Mouse (Mus musculus) embryo, embryonic 10 days (tissue): ENCODE results near the gene Trpm1.
A peak's percentile ranks its signal among the peaks of the same experiment; 100 is the strongest.
"Not testable (repeated sequence)": the region's sequence is repeated elsewhere in the genome, so short reads cannot be mapped to it uniquely, and the experiment has no call there.

ENCODE experiments used
- DNase-seq: peaks from one replicate; pipeline ENCODE4 v3.0.0-alpha.2; 2015; ENCODE audit warnings: low spot score

The Trpm1 gene

DNA sequence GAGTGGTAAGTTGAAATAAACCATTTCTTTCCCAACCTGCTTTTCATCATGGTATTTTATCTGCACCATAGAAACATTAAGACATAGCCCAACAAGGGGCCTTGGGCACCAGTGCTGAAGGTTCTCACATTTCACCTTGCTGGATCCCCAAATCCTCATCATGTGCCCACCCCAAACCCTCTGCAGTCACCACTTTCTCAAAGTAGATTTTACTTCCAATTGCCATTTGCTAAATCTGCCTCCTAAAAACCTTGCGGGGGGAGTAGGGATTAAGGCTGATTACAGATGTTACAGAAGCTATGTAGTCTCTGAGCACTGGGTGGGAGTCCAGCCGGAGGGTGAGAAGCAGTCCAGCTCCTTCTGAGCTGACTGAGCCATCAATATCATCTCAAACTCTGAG is at the start of gene Trpm1:
Gene Trpm1 (plus strand): TSS at position 301 of the 400 bp plus-strand sequence.
- no peak for DNase-seq

DNA sequence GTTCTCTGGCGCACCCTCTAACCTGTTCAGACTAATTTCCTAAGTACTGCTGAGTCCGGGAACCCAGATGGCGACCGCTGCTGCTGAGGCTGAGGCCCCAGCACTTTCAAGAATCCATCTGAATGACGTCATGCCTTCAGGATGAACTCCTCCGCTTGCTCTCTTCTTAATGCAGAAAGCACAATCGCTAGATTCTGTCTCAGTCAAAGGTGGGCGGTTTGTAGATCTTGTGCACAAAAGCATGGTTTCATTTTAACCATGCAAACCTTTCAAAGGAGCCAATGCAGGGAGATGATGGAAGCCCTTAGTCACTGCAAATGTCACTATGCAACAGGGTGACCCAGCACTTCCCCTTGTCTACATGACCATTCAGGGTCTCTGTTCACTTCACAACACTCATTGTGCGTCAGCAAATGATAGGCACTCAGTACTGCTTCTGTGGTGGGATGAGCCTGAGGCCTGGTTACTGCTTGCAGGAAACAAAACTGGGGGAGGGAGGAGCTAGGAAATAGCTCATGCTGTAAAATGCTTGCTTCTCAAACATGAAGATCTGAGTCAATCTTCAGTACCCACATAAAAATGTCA is 31.4 kb upstream of the Trpm1 start:
- no peak for DNase-seq

DNA sequence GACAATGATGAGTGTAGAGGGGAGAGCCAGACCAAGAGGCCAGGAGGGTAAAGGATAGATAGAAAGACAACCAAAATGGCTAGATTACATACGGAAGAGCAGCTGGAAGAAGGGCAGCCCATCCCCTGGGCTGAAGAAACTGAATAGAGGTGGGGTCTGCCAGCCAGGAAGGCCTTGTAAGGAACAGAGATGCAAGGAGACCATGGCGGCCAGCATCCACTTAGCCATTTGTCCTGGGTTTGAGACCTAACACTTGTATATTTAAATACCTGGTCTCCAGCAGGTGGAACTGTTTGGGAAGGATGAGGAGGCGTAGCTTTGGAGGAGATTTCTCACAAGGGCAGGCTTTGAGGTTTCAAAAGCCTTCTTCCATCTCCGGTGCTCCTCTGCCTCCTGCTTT is 29.9 kb upstream of the Trpm1 start:
- DNase-seq: no peak

DNA sequence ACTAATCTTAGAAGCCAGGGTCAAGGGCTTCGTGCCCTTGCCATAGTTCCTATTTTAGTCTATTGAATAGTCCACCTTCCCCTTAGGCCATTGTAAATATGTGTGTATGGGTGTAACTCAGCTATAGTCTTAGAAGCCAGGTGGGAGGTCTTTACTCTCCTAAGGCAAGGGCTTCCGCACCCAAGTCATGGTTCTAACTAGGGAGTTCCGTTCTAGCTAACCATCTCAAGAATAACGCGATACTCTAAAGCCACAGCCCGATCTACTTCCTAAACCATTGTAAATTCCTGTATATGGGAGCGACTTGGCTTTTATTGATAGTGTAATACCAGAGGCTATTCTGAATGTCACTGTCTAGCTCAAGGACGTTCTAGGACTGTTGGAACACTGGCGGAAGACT is 27.6 kb upstream of the Trpm1 start:
- DNase-seq: not testable (repeated sequence)

DNA sequence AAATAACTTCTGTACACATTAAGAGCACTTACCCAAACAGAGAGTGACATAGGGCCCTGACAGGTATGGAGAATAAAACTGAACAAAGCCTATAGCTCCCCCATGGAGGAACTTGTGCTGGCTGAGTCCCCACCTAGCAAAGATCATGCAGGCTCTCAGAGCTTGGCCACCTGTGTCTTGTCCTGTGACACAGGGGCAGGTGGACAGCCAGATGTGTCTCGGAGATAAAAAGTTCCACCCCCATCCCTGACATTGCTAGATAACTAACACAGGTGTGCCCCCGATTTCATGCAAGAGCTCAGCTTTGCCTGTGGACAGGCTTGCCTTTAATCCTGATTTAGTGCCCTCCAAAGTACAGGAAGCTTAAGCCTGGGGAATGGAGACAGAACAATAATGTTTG is 13.8 kb upstream of the Trpm1 start:
- no peak for DNase-seq

DNA sequence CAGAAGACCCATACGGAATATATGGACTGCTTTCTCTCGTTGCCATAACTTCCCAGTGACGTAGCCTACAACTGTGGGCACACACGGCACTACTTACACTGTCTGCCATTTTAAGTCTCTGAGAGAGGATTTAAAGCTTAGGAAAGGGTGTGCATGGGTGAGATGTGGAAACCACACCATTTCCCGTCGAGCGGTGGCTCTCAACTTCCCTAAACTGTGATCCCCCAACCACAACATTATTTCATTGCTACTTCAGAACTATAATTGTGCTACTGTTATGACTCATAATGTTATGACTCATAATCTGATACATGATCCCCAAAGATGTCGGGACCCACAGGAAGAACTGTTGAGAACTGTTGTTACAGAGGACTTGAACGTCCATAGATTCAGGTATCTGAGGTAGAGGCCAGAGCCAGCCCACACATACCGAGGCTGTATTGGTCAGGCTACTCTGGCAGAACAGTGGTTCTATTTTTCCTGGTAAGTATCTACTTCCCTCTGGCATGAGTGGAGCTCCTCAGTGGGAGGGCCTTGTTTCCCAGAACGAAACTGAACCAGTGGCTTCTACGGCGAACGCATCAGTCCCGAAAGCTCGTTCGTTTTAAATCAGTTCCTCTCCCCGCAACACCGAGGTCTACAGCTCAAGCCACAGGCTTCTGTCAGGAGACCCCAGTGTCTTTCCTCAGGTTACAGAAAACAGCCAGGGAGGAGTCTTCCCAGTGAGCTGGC is 12.2 kb upstream of the Trpm1 start:
- DNase-seq: no peak

DNA sequence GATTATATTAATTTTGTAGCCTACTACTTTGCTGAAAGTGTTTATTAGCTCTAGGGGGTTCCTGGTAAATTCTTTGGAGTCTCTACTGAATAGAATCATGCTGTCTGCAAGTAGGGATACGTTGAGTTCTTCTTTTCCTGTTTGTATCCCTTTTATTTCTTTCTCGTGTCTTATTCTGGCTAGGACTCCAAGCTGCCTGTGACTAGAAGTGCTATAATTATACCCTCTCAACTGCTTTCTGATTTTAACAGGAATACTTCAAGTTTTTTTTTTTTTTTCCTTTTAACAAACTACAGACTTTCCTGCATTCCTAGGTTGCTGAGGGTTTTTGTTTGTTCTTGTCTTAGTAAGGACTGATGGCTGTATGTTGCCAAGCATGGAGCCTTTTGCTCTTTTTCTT is 4.3 kb upstream of the Trpm1 start:
- DNase-seq: no peak

DNA sequence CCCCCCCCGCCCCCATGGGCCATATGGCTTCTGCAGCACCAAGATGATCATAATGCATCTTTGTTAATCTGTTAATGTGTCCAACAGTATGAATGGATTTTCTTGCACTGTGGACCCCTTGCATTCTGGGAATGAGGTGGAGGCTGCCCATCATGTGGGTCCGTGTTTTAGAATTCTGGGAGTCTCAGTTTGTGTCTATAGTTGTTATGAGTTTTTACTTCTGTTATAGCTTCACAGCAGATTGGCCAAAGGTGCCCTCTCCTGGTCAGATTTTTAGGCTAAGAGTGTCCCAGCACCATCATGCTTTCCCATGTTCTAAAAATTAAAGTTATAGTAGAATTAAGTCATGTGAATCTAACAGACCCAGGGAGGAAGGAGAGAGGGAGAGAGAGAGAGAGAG is 3.9 kb upstream of the Trpm1 start:
- no peak for DNase-seq

DNA sequence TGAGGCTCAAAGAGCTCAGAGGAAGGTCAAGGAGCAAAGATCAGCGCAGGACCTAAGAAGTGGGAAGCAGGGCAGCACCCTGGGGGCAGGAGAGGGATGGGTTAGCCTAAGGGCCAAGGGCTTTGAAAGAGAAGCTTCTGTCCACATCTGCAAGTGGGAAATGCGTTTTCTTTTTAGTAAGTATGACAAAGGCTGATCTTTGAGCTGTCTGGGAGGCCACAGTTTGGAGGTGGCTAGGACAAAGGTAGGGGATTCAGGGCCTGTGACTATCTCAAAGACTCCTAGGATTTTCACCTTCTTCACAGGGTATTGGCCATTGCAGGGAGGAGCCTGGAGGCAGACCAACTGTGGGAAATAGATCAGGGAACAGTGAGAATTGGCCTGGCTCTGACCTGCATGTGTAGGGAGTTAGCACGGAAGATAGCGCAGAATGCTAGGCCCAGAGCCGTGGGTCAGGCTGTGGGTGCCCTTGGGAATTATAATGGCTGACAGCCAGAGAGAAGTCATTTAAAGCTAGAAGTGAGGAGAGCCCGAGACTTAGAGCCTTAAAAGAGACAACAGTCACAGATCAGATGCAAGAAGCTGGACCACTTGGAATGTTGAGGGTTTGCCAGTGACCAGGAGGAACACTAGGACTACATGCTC is 3.1 kb upstream of the Trpm1 start:
- no peak for DNase-seq

DNA sequence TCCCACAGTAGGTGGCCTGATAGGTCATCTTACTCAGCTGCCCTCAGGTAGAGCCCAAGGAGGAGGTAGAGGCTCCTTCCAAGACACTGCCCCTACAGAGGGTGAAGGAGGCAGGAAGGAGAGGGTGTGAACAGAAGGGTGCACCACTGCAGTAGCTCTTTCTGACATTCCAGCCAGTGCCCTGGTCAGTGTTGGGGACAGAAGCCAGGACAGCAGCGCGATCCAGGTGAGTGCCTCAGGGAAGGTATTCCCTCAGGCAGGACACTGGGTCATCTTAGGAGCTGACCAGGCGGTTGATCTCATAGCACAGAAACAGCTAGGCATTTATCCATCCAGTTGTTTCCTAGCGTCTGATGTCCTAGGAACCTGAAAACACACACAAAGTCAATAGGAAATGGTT is 1.6 kb downstream of the Trpm1 start:
- no peak for DNase-seq

DNA sequence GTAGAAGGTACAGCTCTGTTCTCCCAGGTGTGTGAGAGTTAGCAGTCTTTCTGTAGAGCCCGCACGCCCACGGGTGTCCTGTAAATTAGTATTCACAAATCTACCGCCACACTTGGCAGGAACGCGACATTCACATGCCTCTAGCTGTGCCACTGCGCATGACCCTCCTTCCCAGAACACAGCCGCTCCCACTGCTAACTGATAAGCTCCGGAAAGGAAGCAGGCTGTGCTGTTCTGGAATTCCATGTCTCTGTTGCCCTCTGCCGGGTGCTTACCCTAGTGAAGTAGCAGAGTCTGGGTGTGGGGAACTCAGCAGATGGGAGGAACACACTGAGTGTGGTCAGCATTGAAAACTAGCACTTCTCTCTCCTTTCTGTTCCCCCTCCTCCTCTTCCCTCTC is 2.1 kb downstream of the Trpm1 start:
- peak; percentile 84 for DNase-seq

DNA sequence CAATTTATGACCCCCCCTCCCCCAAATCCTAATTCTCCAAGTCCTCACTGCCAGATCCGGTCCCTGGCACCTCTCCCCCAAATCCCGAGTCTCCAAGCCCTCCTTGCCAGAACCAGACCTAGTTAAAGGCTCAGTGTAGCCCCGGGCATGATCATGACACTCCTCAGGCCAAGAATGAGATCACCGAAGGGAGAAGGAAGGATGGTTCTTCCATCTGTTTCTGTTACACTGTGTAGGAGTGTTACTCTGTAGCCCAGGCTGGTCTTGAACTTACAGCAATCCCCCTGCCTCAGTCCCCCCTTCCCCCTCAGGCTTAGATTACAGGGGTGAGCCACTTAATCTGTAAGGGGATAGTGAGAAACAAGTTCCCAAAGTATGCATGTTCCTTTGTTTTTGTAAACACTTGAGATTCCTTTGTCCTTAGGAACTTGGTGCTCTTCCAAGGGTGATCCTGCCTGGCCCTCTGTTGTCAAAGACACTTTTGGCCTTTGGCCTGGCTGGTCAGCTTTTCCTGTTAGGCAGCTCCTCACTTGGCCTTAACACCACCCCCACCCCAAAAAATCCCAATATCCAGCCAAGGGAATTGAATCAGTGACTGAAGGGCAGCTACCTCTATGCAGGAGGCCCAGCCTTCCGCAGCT is 2.8 kb downstream of the Trpm1 start:
- no peak for DNase-seq

DNA sequence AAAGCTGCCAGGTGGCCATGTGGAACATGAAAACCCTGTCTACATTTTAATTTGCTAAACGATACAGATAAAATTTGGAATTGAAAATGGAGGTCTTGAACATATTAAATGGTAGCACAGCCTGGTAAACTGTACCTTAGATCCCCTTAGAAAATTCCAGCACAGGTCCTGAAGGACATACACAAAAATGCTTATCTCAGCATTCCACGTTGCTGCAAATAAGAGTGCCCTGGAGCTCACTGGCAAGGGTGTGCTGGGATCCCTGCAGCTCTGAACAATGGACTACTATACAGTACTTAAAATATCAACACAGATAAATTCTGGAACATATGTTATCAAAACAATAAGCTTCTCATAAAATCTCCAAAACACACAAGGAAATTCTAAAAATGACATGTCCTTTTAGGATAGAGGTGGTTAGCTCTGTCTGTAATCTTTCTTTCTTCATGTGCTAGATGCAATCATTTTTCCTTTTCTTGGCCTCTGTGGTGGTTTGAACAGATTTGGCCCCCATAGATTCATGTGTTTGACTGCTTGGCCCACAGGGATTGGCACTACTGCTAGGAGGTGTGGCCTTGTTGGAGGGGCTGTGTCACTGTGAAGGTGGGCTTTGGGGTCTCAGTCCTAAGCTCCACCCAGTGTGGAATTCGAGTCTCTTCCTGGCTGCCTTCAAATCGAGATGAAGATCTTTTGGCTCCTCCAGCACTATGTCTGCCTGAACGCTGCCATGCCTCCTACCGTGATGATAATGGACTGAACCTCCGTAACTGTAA is 3.5 kb downstream of the Trpm1 start:
- no peak for DNase-seq

DNA sequence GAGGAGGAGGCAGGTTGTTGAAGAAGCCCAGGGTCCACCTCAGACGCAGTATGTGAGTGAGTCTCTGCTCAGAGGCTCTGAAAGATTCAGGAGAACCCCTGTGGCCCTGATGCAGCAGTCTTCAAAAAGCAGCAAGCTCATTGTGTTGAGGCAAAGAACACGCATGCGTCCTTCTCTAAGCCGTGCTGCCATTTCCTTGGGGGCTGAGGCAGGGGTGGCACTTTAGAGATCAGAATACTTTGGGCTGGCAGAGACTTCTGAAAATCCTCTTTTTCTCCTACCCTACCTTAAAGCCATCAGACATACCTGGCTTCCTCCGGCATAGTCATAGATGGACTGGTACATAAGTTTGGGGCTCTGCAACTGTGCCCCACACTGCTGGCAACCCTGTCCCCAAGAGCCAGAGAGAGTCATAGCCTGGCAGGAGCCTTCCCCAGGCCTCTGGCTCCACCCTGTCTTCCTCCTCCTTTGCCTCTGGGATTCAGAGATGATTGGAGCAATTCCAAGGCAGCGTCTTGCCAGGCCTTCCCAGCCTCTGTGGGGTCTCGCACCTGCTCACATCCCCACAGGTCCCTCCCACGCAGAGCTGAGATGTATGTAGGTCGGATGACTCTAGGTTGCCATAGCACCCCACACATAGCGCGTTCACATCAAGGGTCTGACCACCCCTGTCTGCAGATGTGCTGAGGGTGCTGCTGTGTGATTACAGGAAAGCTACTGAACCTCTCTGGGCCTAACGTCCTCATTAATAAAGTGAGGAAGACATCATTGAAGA is 4.8 kb downstream of the Trpm1 start:
- no peak for DNase-seq

DNA sequence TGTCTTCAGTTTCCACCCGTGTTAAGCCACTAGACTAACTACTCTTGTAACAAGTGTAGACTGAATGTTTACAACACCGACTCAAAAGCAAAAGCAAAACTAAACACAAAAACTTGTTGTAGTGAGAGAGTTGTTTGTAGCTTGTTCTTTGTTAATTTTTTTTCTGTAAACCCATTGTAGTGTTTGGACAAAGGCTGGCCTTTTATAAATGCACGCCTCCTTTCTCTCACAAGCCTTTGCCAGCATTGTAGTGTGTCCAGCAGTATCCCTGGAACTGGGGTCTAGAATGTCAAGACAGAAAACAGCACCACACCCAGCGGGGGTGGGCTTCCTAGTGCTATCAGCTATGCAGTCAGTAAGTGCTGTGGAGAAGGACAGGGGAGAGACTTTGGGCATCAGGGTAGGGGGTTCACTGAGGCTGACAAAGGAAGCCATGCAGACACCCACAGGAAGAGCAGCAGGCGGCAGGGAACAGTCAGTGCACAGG is 5.5 kb downstream of the Trpm1 start:
- DNase-seq: no peak

DNA sequence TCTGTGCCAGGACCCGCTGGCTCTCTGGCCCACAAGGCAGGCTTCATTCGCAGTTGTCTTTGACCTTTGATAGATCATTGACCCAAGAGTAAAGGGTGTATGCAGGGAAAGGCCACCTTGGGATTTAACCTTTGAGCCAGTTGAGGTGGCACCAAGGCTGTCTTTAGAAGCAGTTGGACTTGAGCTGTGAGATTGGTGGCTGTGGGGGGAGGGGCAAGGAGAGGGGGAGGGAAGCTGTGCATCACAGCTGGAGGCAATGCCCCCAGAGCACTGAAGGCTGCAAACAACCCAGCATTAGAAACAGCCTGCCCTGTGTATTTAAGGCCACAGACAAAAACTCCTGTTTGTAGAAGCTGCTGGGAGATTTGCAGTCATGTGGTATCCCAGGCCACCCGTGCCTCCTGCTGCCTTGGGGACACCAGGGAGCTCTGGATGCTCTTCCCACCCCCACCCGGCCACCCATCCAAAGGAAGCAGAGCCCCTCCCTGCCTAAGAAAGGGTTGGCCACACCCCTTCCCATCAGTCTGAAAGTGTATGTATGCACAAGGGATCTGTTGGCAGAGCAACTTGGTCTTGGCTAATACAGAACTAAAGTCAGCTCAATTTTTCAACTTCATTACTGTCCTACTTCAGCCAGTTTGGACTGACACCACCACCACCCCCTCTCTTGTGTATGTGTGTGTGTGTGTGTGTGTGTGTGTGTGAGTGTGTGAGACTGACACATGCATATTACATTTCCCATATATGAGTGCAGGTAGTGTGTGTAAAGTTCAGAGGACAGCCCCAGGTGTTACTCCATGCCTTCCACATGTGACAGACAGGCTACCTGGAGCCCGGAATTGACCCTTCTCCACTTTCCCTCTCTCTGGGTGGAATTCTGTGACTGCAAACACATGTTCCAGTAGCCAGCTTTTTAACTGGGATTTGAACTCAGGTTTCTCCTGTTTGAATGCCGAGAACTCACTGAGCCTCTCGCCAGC is 6.3 kb downstream of the Trpm1 start:
- no peak for DNase-seq

DNA sequence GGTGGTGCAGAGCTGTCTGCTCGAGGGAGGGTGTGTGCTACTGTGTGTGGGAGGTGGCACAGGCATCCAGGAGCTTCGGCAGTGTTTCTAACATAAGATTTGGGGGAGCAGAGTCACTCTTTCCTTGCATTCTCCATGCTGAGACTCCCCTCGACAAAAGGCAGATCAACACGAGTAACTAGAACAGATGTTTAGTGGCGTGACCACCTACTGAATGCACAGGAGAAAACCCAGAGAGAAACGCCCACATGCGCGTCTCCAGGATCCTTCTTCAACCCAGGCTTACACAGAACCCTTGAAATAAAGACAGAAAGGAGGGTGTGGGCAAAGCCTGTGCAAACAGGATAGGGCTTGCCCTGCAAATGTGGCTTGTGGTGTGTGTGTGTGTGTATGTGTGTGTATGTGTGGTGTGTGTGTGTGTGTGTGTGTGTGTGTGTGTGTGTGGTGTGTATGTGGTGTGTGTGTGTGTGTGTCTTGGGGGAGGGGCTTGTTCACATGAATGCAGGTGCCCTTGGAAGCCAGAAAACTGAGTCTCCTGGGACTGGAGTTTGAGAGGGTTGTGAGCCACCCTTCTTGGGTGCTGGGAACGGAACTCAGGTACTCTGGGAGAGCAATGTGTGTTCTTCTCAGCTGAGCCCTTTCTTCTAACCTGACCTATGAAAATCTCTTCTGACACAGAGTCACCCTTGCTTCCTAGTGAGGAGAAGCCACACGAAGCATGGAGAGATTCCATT is 7.3 kb downstream of the Trpm1 start:
- no peak for DNase-seq

DNA sequence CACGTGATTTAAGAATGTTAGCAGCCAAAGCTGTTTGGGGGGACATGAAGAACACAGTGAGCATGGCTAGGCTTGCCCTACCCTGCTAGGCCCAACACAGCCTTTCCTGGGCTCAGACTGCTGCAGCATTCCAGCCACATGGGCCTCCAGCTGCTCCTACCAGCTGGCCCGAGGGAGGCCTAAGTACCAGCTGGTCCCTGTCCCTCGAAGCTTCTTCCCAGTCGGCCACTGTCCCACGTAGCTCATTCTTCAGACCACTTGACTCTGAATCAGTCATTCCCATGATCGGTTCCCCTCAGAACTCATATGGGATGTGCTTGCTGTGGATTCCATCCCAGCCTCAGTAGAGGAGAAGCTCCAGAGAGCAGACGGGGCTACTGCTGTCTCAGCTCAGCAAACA is 8.4 kb downstream of the Trpm1 start:
- peak; percentile 32 for DNase-seq

DNA sequence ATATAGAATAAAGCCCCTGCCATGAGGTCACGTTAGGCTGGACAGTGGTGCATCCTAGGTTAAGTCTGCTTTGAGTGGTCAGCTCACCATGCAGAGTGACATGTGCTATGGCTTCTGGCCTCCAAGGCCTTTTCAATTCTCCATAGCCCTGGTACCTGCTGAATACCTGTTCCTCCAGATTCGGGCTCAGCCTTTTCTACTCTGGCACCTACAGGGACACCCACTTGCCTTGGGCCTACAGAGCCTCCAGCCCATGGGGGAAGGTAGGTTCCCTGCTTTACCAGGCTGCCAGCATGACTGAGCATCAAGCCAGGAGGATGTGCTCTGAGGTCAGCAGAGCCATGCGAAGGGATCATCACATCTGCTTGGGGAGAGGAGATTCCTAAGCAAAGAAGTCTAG is 9.5 kb downstream of the Trpm1 start:
- DNase-seq: no peak
